Mouse (Mus musculus): ENCODE measurements around the gene Ints5.
"Not testable (repeated sequence)": the region's sequence is repeated elsewhere in the genome, so short reads cannot be mapped to it uniquely, and the experiment has no call there.

Gene Ints5

DNA sequence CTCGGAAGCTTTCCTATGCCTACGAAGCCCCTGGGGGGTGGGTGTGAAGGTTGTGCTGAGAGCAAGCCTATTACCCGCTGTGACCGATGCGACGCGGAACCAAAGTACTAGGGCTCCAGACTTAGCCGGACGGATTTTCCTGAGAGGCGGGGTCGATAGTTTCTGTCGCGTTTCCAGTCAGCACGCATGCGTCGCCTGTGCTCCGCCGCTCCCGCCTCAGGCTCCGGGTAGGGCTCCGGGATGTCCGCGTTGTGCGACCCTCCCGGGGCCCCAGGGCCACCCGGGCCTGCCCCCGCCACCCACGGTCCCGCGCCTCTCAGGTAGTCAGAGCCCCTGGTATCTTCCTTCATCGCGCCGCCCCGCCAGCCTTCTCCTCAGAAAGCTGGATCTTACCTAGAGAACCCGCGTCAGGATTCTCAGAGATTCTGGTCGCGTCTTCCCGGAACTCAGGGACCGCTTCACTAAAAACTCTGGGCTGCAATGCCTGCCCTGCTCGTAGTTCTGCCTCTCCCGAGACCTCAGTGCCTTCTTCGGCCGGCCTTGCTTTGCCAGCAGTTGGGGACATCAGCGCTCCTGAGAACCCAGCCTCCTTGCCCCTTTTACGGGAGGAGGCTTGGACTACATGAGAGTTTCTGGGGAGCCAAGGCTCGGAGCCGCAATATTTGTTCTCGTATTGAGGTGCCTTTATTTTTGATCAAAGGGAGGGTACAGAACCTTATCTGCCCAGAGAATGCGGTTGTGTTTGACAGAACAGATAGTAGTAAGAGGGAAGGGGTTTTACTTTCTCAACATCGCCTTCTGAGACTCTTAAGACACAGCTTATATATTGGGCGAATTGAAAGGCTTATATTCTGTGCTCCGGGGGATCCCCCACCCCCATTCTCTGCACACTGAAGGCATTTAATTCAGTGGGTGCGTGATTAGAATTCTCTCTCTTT, at the start of gene Ints5:
Ints5 (plus strand) TSS at position 177 of the 938 bp plus-strand sequence.
- DNase-seq (ENCODE audit: inconsistent age in 2 of 2, low spot score in 1 of 2), result peak; percentile 86 to 96

DNA sequence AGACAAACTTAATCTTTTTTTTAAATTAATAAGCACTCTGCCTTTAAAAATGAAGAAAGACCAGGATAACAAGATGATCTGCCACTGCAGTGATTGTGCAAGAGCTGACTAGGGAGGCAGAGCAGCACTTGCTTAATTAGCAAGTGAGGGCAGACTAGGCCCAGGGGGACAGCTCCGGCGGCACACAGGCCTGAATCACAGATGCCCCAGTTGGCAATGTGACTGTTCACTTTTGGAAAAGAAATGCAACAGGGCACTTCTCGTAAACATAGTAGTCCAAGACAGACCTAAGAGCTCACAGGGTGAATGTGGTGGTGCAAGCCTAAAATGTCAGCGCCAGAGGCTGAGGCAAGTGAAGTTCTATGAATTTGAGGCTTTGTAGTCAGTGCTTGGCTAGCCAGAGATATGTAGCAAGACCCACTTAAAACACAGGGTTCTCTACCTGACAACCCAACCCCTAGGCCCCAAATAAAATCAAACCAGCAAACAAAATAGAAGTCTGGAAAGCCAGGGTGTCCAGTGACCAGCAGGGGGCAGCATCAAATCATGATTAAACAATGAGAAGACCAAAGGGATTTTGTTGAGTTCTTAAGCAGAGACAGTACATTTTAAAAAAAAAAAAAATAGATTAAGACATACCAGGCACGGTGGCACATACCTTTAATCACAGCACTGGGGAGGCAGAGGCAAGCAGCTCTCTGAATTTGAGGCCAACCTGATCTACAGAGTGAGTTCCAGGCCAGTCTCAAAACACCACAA, 48.3 kb upstream of the Ints5 start:
- DNase-seq (ENCODE audit: inconsistent age in 2 of 2, low spot score in 1 of 2), result peak; percentile 69 to 92

GRCm38 (mm10) chr19:8848356-8848755, 44.4 kb upstream of the Ints5 start:
- no peak for DNase-seq (ENCODE audit: inconsistent age in 2 of 2, low spot score in 1 of 2)

DNA sequence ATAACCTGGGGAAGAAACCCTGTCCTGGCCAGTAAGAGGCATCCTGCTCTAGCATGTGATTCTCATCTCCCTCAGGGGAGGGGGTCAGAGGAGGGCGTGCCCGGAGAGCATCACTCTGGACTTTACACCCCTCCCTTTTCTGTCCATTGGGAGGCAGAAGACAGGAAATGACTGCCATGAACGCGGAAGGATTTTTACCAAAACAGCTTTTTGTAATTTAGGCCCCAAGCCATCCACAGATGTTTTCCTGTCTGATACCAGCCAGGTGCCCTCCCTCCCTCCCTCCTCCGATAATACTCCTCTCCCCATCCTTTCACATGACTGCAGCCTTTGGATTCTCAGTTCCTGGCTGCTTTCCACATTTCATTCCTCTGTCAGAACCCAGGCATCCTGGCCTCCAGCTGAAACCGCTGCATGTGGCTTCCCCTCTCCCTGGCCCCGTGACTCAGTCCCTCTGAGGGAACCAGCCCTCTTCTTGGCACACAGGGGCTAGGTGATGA, 42.4 kb upstream of the Ints5 start, which contains the start of gene Lrrn4cl:
Lrrn4cl (plus strand) TSS at position 367 of the 500 bp plus-strand sequence.
- peak; percentile 56 to 68 for DNase-seq (ENCODE audit: inconsistent age in 2 of 2, low spot score in 1 of 2)

DNA sequence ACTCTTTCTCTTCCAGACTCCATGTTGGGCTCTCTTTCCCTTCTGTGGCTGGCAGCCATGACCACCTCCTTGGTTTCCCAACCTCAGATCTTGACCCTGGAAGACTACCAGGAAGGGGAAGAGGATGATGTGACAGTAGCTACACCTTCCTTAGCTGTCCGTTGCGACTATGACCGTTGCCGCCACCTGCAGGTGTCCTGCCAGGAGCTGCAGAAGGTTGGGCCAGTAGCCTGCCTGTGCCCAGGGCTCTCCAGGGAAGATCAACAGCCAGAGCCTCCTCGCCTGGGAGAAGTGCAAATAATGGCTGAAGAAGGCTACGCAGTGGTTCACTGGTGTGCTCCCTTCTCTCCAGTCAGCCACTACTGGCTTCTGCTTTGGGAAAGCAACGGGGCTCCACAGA, 41.2 kb upstream of the Ints5 start:
- no peak for DNase-seq (ENCODE audit: inconsistent age in 2 of 2, low spot score in 1 of 2)

DNA sequence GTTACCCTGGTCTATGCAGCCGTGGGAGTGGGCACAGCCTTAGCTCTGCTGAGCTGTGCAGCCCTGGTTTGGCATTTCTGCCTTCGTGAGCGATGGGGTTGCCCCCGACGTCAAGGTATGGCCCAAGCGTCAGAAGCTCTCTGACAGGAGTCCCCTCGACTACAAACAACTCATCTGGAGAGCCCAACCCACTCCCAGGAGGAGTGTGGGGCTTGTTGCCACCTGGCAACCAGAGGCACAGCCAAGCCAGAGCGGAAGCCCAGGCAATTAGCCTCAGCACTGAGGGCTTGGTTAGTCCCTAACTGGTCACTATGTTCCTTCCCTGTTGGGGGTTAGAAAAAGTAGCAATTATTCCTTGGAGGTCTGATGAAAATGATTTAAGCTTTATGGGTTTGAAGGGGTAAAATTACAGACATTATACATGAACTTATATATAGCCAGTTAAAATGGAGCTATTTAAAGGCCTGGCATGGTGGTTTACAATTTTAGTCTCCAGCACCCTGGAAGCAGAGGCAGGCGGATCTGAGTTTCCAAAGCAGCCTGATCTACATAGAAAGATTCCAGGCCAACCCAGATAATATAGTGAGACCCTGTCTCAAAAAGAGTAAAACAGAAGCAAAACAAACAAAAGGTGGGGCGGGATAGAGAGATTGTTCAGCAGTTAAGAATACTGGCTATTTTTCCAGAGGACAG, 40.4 kb upstream of the Ints5 start:
- no peak for DNase-seq (ENCODE audit: inconsistent age in 2 of 2, low spot score in 1 of 2)

- DNase-seq (ENCODE audit: inconsistent age in 2 of 2, low spot score in 1 of 2), result no peak
These were observed 39.7 kb upstream of the Ints5 start for GRCm38 (mm10) chr19:8853117-8853516.

- DNase-seq (ENCODE audit: inconsistent age in 2 of 2, low spot score in 1 of 2), result peak; percentile 61 to 86
These were observed 35.1 kb upstream of the Ints5 start for GRCm38 (mm10) chr19:8857689-8858088.

DNA sequence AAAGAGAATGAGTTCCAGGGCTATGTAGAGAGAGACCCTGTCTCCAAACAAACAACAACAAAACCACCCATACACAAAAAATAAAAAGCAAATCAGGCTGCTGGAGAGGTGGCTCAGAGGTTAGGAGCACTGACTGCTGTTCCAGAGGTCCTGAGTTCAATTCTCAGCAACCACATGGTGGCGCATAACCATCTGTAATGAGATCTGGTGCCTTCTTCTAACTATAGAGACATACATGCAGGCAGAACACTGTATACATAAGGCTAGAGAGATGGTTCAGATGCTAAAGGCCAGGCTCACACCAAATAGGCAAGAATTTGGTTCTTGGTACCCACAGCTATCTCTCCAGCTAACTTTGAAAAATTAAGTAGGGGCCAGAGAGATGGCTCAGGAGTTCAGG, 33.8 kb upstream of the Ints5 start:
- DNase-seq (ENCODE audit: inconsistent age in 2 of 2, low spot score in 1 of 2), result peak in 1 of 2 experiments; percentile 70

DNA sequence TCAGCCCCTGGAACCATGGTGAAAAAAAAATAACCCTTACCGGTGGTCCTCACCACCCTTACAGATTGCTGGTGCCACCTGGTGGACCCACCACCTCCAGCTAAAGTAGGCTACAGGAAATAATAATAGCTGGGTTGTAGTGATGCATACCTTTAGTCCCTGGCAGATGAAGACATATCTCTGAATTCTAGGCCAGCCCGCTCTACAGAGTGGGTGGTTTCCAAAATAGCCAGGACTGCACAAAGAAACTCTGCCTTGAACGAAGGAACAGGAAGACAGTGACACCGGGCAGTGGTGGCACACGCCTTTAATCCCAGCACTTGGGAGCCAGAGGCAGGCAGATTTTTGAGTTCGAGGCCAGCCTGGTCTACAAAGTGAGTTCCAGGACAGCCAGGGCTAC, 28.5 kb upstream of the Ints5 start:
- DNase-seq (ENCODE audit: inconsistent age in 2 of 2, low spot score in 1 of 2), result no peak

DNA sequence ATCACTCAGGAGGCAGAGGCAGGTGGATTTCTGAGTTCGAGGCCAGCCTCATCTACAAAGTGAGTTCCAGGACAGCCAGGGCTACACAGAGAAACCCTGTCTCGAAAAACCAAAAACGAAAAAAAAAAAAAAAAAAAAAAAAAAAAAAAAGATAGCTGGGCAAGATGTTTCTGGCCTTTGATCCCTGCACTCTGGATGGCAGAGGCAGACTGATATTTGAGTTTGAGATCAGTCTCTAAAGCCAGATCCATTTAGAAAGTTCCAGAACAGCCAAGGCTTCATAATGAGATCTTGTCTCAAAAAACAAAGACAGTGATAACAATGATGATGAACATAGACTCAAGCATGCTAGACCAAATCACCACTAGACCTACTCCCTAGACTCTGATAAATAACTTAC, 22.4 kb upstream of the Ints5 start:
- DNase-seq (ENCODE audit: inconsistent age in 2 of 2, low spot score in 1 of 2), result not testable (repeated sequence)

DNA sequence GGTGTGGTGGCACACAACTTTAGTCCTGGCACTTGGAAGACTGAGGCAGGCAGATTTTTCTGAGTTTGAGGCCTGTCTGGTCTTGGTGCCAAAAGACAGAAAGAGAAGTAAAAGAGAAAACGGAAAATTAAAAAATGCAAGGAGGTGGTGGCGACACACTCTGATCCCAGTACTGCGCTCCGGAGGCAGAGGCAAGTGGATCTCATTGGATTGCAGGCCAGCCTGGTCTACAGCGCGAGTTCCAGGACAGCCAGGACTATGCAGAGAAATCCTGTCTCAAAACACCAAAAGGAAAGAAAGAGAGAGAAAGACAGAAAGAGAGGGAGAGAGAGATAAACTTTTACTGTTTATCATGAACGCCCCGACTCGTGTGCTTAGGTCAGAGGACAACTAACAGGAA, 22.0 kb upstream of the Ints5 start:
- no peak for DNase-seq (ENCODE audit: inconsistent age in 2 of 2, low spot score in 1 of 2)

DNA sequence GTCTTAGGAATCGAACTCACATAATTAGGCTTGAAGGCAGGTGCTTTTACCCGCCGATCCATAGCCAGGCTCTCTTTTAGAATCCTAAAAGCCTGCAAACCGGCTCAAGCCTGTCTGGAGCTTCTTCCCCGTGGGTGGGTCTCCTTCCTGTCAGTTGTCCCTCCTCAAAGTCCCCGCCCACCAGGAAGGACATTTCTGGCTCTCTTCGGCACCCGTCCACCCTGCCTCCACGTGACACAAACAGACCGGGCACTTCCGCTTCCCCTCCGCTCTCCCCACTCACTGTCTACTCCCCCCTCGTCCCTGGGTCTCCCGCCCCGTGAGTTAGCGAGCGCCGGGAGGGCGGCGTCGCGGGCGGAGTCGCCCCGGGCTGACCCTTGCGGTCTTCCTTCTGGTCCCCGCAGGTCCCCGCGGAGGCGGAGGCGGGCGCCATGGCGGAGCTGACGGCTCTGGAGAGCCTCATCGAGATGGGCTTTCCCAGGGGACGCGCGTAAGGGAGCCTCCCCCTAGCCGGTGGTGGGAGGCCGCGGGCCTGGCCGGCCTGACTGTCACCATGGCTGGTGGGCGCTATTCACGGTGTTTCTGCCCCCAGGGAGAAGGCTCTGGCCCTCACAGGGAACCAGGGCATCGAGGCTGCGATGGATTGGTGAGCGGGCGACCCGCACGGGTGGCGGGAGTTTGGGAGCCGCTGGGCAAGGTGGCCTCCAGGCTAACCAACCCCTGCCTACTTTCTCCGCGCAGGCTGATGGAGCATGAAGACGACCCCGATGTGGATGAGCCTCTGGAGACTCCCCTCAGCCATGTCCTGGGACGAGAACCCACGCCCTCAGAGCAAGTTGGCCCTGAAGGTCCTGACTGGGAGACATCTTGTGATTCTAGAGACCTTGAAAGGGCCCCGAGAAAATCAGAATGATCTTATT, 21.3 kb upstream of the Ints5 start, which contains the start of gene Ubxn1:
Ubxn1 (plus strand) TSS at position 230 of the 920 bp plus-strand sequence.
- peak; percentile 99 for DNase-seq (ENCODE audit: inconsistent age in 2 of 2, low spot score in 1 of 2)

DNA sequence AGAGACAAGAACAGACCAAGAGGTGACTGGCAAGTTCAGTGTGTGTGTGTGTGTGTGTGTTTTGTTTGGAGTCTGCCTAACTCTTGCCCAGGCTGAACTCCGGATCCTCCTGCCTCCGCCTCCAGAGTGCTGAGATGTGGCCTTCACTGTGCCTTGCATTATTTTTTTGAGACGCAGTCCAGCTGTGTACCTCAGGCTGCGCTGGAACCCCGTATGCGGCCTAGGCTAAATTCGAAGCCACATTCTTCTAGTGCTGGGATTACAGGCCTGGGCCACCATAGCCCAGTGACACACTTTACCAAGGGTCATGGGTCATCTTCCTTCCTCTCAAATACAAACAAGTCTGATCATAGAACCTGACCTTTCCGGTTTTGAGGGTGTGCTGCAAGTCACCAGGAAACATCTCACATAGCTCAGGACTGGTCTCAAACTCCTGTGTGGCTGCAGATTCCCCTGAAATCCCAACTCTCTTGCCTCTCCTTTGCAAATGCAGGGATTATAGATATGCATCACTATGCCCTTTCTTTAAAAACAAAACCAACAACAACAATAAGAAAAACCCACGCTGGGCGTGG, 20.5 kb upstream of the Ints5 start:
- DNase-seq (ENCODE audit: inconsistent age in 2 of 2, low spot score in 1 of 2), result peak in 1 of 2 experiments; percentile 60

- no peak for DNase-seq (ENCODE audit: inconsistent age in 2 of 2, low spot score in 1 of 2)
These were observed 17.8 kb upstream of the Ints5 start for GRCm38 (mm10) chr19:8875031-8875430.

GRCm38 (mm10) chr19:8880311-8881033, 12.3 kb upstream of the Ints5 start, which contains the start of gene Uqcc3:
Gene Uqcc3 (minus strand): TSS chr19:8880923.
- peak; percentile 93 to 97 for DNase-seq (ENCODE audit: inconsistent age in 2 of 2, low spot score in 1 of 2)

DNA sequence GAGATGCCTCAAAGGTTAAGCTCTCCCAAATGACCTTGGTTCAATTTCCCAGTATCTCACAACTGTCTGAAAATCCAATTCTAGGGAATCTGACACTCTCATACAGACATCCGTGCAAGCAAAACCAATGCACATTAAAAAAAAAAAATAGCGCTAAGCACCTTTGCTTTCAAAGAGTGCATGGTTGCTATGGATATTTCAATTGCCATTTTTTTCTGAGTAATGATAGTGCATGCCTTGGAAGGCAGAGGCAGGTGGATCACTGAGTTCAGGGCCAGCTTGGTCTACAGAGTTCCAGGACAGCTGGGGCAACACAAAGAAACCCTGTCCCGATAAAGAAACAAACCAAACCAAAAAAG, 11.8 kb upstream of the Ints5 start:
- DNase-seq (ENCODE audit: inconsistent age in 2 of 2, low spot score in 1 of 2), result no peak

DNA sequence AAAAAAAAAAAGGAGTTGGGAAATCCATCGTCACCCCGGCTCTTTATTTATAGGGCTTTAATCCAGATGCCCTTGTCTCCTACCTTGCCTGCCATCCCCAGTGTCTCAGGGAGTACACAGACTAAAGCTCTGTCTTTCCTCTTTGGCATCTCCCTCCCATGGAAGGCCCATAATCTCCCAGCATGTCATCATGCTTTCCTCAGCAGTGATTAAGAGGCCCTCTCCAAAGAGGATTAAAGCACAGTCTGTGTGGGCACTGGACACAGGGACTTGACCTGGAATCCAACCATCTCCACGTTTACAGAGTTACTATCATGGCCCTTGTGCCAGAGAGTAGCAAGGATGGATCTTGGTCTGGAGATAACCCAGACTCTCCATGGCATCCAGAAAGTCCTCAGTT, 9.2 kb upstream of the Ints5 start, which contains the start of the genes Lbhd1 and Gm49403:
Lbhd1 (plus strand) TSS at position 117 of the 400 bp plus-strand sequence.
Gm49403 (plus strand) TSS at position 315 of the 400 bp plus-strand sequence.
- DNase-seq (ENCODE audit: inconsistent age in 2 of 2, low spot score in 1 of 2), result no peak
